Mouse (Mus musculus): ENCODE data around the gene Pigl. TPM values are rescaled to one million over a fixed set of nuclear protein-coding genes. Genes with fewer than 3 reads are reported as not detected.

Gene Pigl
- polyA plus RNA-seq, 1 experiment = 5.3 TPM

DNA sequence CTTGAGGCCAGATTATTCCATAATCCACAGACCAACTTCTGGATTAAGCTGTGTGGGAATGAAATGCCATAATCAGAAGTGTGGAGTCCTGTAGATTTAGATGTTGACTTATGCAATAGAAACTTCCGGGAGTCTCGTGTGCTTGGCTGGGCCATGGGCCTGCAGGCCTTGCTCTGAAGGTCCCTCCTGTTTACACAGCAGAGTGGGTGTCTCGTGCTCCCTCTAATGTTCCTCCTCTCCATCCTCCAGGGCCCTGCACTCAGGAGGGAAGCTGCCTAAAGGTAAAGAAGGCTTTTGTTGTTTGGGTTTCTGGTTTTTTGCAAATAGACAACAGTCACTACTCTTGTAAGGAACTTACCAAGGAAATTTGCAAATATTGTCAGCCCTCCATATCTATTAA is 51.3 kb downstream of the Pigl start:
- no peaks in the 10 kb centered on the region for H3K4me1 ChIP-seq (ENCODE audit: control insufficient read depth, insufficient read depth, low read length)
- H3K4me3 ChIP-seq (replicated peaks; ENCODE audit: extremely low read depth, low read depth, low read length) = no peak overlapping the region
- no peak for DNase-seq
- TF ChIP-seq CTCF (IDR thresholded peaks at IDR 0.05; ENCODE audit: insufficient read depth, low read length) = no peak
- TF ChIP-seq POLR2A (IDR thresholded peaks at IDR 0.05; ENCODE audit: borderline replicate concordance, extremely low read depth, low read depth, low read length) = no peak
- WGBS = 57% methylated on average over 3 of the region's 3 CpGs

DNA sequence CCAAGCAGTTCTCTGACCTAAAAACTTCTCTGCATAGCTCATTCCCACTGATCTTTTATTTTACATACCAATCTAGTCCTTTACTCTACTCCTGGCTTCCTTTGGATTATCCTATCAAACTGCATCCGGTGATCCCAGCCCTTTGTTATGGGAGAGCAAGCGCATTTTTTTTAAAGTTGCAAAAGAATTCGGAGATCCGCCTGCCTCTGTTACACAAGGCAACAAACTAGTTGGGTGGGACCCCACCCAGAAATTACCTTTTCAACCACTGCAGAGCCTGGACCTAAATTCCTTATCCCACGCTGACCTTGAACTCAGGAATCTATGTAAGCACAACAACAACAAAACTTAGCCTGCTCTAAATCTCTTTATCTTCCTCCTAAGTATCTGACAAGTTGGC is 52.7 kb downstream of the Pigl start:
- WGBS = 93% methylated on average over 5 of the region's 5 CpGs
- TF ChIP-seq POLR2A (IDR thresholded peaks at IDR 0.05; ENCODE audit: borderline replicate concordance, extremely low read depth, low read depth, low read length) (no peak), CTCF (IDR thresholded peaks at IDR 0.05; ENCODE audit: insufficient read depth, low read length) (no peak)
- no peaks in the 10 kb centered on the region for H3K4me1 ChIP-seq (ENCODE audit: control insufficient read depth, insufficient read depth, low read length)
- no peak overlapping the region for H3K4me3 ChIP-seq (replicated peaks; ENCODE audit: extremely low read depth, low read depth, low read length)
- DNase-seq = no peak

GRCm38 (mm10) chr11:62511444-62512202 is 53.4 kb downstream of the Pigl start:
- DNase-seq = peak; percentile 25
- WGBS = 80% methylated on average over 13 of the region's 13 CpGs
- TF ChIP-seq CTCF (IDR thresholded peaks at IDR 0.05; ENCODE audit: insufficient read depth, low read length) = no peak
- no peak for TF ChIP-seq POLR2A (IDR thresholded peaks at IDR 0.05; ENCODE audit: borderline replicate concordance, extremely low read depth, low read depth, low read length)
- no peak overlapping the region for H3K4me3 ChIP-seq (replicated peaks; ENCODE audit: extremely low read depth, low read depth, low read length)
- H3K4me1 ChIP-seq (ENCODE audit: control insufficient read depth, insufficient read depth, low read length) = no peaks in the 10 kb centered on the region

GRCm38 (mm10) chr11:62512529-62513080 is 54.3 kb downstream of the Pigl start:
- no peak for DNase-seq
- Histone ChIP-seq H3K4me3 (replicated peaks; ENCODE audit: extremely low read depth, low read depth, low read length) (no peak overlapping the region), H3K4me1 (ENCODE audit: control insufficient read depth, insufficient read depth, low read length) (no peaks in the 10 kb centered on the region)
- TF ChIP-seq POLR2A (IDR thresholded peaks at IDR 0.05; ENCODE audit: borderline replicate concordance, extremely low read depth, low read depth, low read length) = no peak
- TF ChIP-seq CTCF (IDR thresholded peaks at IDR 0.05; ENCODE audit: insufficient read depth, low read length) = no peak
- 88% methylated on average over 8 of the region's 8 CpGs for WGBS

DNA sequence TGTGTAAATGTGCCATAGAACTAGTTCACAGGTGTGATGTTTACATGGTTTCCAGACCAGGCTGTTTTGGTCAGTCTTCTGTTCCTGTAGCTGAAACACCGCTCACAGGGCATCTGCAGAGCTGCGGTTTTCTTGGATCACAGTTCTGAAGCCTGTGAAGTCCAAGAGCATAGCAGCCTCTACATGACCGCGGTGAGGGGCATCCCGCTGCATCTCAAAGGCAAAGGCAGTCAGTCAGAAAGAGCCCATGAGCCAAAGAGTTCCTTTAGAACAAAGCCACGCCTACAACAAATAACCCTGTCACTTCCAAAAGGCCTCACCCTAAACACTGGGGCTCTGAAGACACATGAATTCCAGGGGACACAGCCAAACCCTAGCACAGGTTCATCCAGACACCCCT is 55.1 kb downstream of the Pigl start:
- no peak for DNase-seq
- WGBS = 78% methylated on average over 6 of the region's 6 CpGs
- no peak for TF ChIP-seq CTCF (IDR thresholded peaks at IDR 0.05; ENCODE audit: insufficient read depth, low read length)
- TF ChIP-seq POLR2A (IDR thresholded peaks at IDR 0.05; ENCODE audit: borderline replicate concordance, extremely low read depth, low read depth, low read length) = no peak
- Histone ChIP-seq H3K4me3 (replicated peaks; ENCODE audit: extremely low read depth, low read depth, low read length) (no peak overlapping the region), H3K4me1 (ENCODE audit: control insufficient read depth, insufficient read depth, low read length) (no peaks in the 10 kb centered on the region)

- Histone ChIP-seq H3K4me3 (replicated peaks; ENCODE audit: extremely low read depth, low read depth, low read length) (no peak overlapping the region), H3K4me1 (ENCODE audit: control insufficient read depth, insufficient read depth, low read length) (no peaks in the 10 kb centered on the region)
- no peak for DNase-seq
- WGBS = 45% methylated on average over 2 of the region's 2 CpGs
- TF ChIP-seq CTCF (IDR thresholded peaks at IDR 0.05; ENCODE audit: insufficient read depth, low read length) = no peak
- TF ChIP-seq POLR2A (IDR thresholded peaks at IDR 0.05; ENCODE audit: borderline replicate concordance, extremely low read depth, low read depth, low read length) = no peak
Measured at GRCm38 (mm10) chr11:62518991-62519390, 60.7 kb downstream of the Pigl start.

DNA sequence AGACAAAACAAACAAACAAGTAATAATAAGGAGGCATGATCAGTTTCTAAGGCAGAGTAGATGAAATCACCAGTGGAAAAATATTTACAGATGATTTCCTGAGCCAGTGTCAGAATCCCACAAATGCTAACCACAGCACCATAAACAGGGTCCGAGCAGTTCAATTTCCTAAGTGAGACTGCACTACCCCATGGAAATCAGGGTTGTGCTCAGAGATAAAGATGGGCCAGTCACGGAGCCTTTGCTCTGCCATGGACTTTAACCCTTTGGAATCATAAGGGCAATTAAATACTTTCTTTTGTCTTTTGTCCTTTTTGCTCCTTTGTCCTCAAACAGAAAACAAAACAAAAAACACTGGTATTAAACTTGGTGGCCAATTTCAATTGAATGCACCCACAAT is 64.0 kb downstream of the Pigl start:
- WGBS = 39% methylated on average over 2 of the region's 2 CpGs

GRCm38 (mm10) chr11:62537089-62537488 is 78.8 kb downstream of the Pigl start:
- Histone ChIP-seq H3K4me3 (replicated peaks; ENCODE audit: extremely low read depth, low read depth, low read length) (no peak overlapping the region), H3K4me1 (ENCODE audit: control insufficient read depth, insufficient read depth, low read length) (peaks cover 6% of the 10 kb centered on the region)
- 96% methylated on average over 8 of the region's 8 CpGs for WGBS
- DNase-seq = no peak
- TF ChIP-seq POLR2A (IDR thresholded peaks at IDR 0.05; ENCODE audit: borderline replicate concordance, extremely low read depth, low read depth, low read length) = no peak
- no peak for TF ChIP-seq CTCF (IDR thresholded peaks at IDR 0.05; ENCODE audit: insufficient read depth, low read length)

More for the DNA sequence above, 64.0 kb downstream of the Pigl start:
- no peaks in the 10 kb centered on the region for H3K4me1 ChIP-seq (ENCODE audit: control insufficient read depth, insufficient read depth, low read length)
- H3K4me3 ChIP-seq (replicated peaks; ENCODE audit: extremely low read depth, low read depth, low read length) = no peak overlapping the region
- DNase-seq = no peak
- TF ChIP-seq POLR2A (IDR thresholded peaks at IDR 0.05; ENCODE audit: borderline replicate concordance, extremely low read depth, low read depth, low read length) (no peak), CTCF (IDR thresholded peaks at IDR 0.05; ENCODE audit: insufficient read depth, low read length) (no peak)

DNA sequence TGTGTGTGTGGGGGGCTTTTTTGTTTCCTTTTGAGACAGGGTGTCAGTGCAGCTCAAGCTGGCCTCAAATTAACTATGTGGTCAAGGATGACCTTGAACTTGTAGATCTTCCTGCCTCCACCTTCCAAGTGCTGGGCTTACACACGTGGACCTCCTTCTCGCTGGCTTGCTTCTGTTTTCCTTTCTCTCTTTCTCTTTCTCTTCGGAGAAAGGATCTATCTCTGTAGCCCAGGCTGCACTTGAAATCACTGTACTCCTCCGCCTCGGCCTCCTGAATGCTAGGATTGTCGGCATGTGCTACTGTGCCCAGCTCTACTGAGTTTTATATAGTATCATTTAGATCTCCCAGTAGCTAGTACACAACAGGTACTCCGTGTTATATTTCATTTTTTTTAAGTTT is 79.3 kb downstream of the Pigl start:
- 76% methylated on average over 7 of the region's 7 CpGs for WGBS
- Histone ChIP-seq H3K4me3 (replicated peaks; ENCODE audit: extremely low read depth, low read depth, low read length) (no peak overlapping the region), H3K4me1 (ENCODE audit: control insufficient read depth, insufficient read depth, low read length) (peaks cover 6% of the 10 kb centered on the region)
- no peak for DNase-seq
- no peak for TF ChIP-seq CTCF (IDR thresholded peaks at IDR 0.05; ENCODE audit: insufficient read depth, low read length)
- no peak for TF ChIP-seq POLR2A (IDR thresholded peaks at IDR 0.05; ENCODE audit: borderline replicate concordance, extremely low read depth, low read depth, low read length)

Data from lung, adult 2 months (tissue).